Mouse (Mus musculus) forebrain, postnatal 0 days (tissue): ENCODE results near the gene Zbtb4. TPM values are rescaled to one million over a fixed set of nuclear protein-coding genes. Genes with fewer than 3 reads are reported as not detected.

Experiments used
- ATAC-seq: fragments of 200-750 bp; cut with Nextera tagmentation; 2 replicates; pipeline ENCODE4 v1.8.0; 2017; ENCODE audit warnings: mild to moderate bottlenecking, moderate library complexity
- DNase-seq: peaks from one replicate; pipeline ENCODE4 v3.0.0-alpha.2; 2015
- H3K27ac ChIP-seq: fragments of 300-500 bp; sonication (generic); 2 replicates; pipeline ENCODE4 v1.5.1; 2014; ENCODE audit warnings: low read depth, mild to moderate bottlenecking, antibody characterized with exemption, low read length, moderate library complexity, mixed read lengths
- H3K27me3 ChIP-seq: fragments of 300-500 bp; sonication (generic); 2 replicates; pipeline ENCODE4 v1.6.1; 2014; ENCODE audit warnings: mild to moderate bottlenecking, low read length, mixed read lengths; ENCODE audit not compliant: insufficient read depth
- H3K36me3 ChIP-seq: fragments of 300-500 bp; sonication (generic); 2 replicates; pipeline ENCODE4 v1.6.1; 2014; ENCODE audit warnings: mild to moderate bottlenecking, moderate library complexity; ENCODE audit not compliant: insufficient read depth
- H3K4me1 ChIP-seq: fragments of 300-500 bp; sonication (generic); 2 replicates; pipeline ENCODE4 v1.6.1; 2014; ENCODE audit warnings: antibody characterized with exemption; ENCODE audit not compliant: insufficient read depth
- H3K4me2 ChIP-seq: fragments of 300-500 bp; sonication (generic); 2 replicates; pipeline ENCODE4 v1.6.1; 2014; ENCODE audit warnings: low read depth, mild to moderate bottlenecking, moderate library complexity
- H3K4me3 ChIP-seq: fragments of 300-500 bp; sonication (generic); 2 replicates; pipeline ENCODE4 v1.5.1; 2014; ENCODE audit warnings: low read depth, low read length, mixed read lengths
- H3K9ac ChIP-seq: fragments of 300-500 bp; sonication (generic); 2 replicates; pipeline ENCODE4 v1.6.1; 2014; ENCODE audit warnings: mild to moderate bottlenecking
- H3K9me3 ChIP-seq: fragments of 300-500 bp; sonication (generic); 2 replicates; pipeline ENCODE4 v1.6.1; 2016; ENCODE audit warnings: low read length
- CTCF ChIP-seq: sonication (generic); IDR thresholded peaks from 2 replicates; pipeline ENCODE4 v1.5.1; 2016; ENCODE audit warnings: antibody characterized with exemption, control low read depth, low read depth
- WGBS: fragments of 180-500 bp; shearing (Covaris S2); extraction: QIAGEN DNeasy Blood & Tissue Kit; methylation state at CpG from one replicate; pipeline ENCODE4 v1.1.7; 2014; 5-methylcytosine and 5-hydroxymethylcytosine counted together
- polyA plus RNA-seq: library from polyadenylated mRNA; unstranded; fragments of >200 nt; fragmentation: Nextera tagmentation; extraction: Ambion mirVana; gene quantifications from 2 replicates; pipeline ENCODE4 v1.2.1, GENCODE M21; 2015
- total RNA-seq: library from RNA; depleted of rRNA; stranded (reverse); fragments of >200 nt; gene quantifications from 2 replicates; pipeline ENCODE4 v1.2.3, GENCODE M21; 2014

The Zbtb4 gene
- total and polyA plus RNA-seq, 2 experiments from 2014 or later = 2.7 to 20.3 TPM

GRCm38 (mm10) chr11:69776488-69776887 is 10.8 kb downstream of the Zbtb4 start:
- H3K27ac ChIP-seq = no peak overlapping the region
- peaks cover 15% of the 10 kb centered on the region; the same call in 1 of the 2 replicates for H3K36me3 ChIP-seq
- no peak overlapping the region for H3K9ac ChIP-seq
- no peak overlapping the region for H3K4me2 ChIP-seq
- no peaks in the 10 kb centered on the region for H3K27me3 ChIP-seq
- H3K4me1 ChIP-seq = no peaks in the 10 kb centered on the region
- no peak for TF ChIP-seq CTCF
- H3K9me3 ChIP-seq = no peaks in the 10 kb centered on the region
- no peak for DNase-seq
- H3K4me3 ChIP-seq = no peak overlapping the region
- no peak for ATAC-seq
- 89% methylated on average over 20 of the region's 20 CpGs for WGBS

- peaks cover 15% of the 10 kb centered on the region; the same call in 1 of the 2 replicates for H3K36me3 ChIP-seq
- no peak for DNase-seq
- H3K9me3 ChIP-seq = no peaks in the 10 kb centered on the region
- H3K4me2 ChIP-seq = no peak overlapping the region
- no peak overlapping the region for H3K27ac ChIP-seq
- ATAC-seq = no peak
- H3K27me3 ChIP-seq = no peaks in the 10 kb centered on the region
- no peak for TF ChIP-seq CTCF
- no peak overlapping the region for H3K4me3 ChIP-seq
- WGBS = 68% methylated on average over 26 of the region's 26 CpGs
- no peaks in the 10 kb centered on the region for H3K4me1 ChIP-seq
- no peak overlapping the region for H3K9ac ChIP-seq
Observed at GRCm38 (mm10) chr11:69777504-69778257, 12.0 kb downstream of the Zbtb4 start.

GRCm38 (mm10) chr11:69778258-69778982 is 12.7 kb downstream of the Zbtb4 start:
- no peak overlapping the region for H3K4me3 ChIP-seq
- peaks cover 15% of the 10 kb centered on the region; the same call in 1 of the 2 replicates for H3K36me3 ChIP-seq
- no peak overlapping the region for H3K27ac ChIP-seq
- H3K9me3 ChIP-seq = no peaks in the 10 kb centered on the region
- no peaks in the 10 kb centered on the region for H3K4me1 ChIP-seq
- no peak for TF ChIP-seq CTCF
- no peaks in the 10 kb centered on the region for H3K27me3 ChIP-seq
- H3K4me2 ChIP-seq = no peak overlapping the region
- 69% methylated on average over 23 of the region's 23 CpGs for WGBS
- ATAC-seq (no peak), DNase-seq (no peak)
- no peak overlapping the region for H3K9ac ChIP-seq

- no peaks in the 10 kb centered on the region for H3K9me3 ChIP-seq
- no peak overlapping the region for H3K27ac ChIP-seq
- H3K4me2 ChIP-seq = no peak overlapping the region
- H3K4me3 ChIP-seq = no peak overlapping the region
- ATAC-seq (no peak), DNase-seq (no peak)
- WGBS = 55% methylated on average over 7 of the region's 7 CpGs
- H3K36me3 ChIP-seq = peaks cover 15% of the 10 kb centered on the region; the same call in 1 of the 2 replicates
- TF ChIP-seq CTCF = no peak
- H3K27me3 ChIP-seq = no peaks in the 10 kb centered on the region
- no peaks in the 10 kb centered on the region for H3K4me1 ChIP-seq
- no peak overlapping the region for H3K9ac ChIP-seq
Observed at GRCm38 (mm10) chr11:69778985-69779384, 13.3 kb downstream of the Zbtb4 start.

- no peak overlapping the region for H3K9ac ChIP-seq
- ATAC-seq (no peak), DNase-seq (no peak)
- H3K9me3 ChIP-seq = no peaks in the 10 kb centered on the region
- H3K4me1 ChIP-seq = no peaks in the 10 kb centered on the region
- H3K4me3 ChIP-seq = no peak overlapping the region
- H3K27ac ChIP-seq = no peak overlapping the region
- WGBS = 42% methylated on average over 4 of the region's 4 CpGs
- no peaks in the 10 kb centered on the region for H3K27me3 ChIP-seq
- H3K4me2 ChIP-seq = no peak overlapping the region
- H3K36me3 ChIP-seq = no peaks in the 10 kb centered on the region
- TF ChIP-seq CTCF = no peak
Observed at GRCm38 (mm10) chr11:69781828-69782227, 16.1 kb downstream of the Zbtb4 start.

- Histone ChIP-seq H3K9ac (no peak overlapping the region), H3K4me3 (no peak overlapping the region), H3K9me3 (no peaks in the 10 kb centered on the region), H3K27me3 (no peaks in the 10 kb centered on the region), H3K27ac (no peak overlapping the region), H3K4me1 (no peaks in the 10 kb centered on the region), H3K4me2 (no peak overlapping the region), H3K36me3 (no peaks in the 10 kb centered on the region)
- no peak for TF ChIP-seq CTCF
- WGBS = 53% methylated on average over 15 of the region's 15 CpGs
- DNase-seq (no peak), ATAC-seq (no peak)
Observed at GRCm38 (mm10) chr11:69784793-69785272, 19.1 kb downstream of the Zbtb4 start.

GRCm38 (mm10) chr11:69787306-69787705 is 21.6 kb downstream of the Zbtb4 start:
- Histone ChIP-seq H3K27me3 (no peaks in the 10 kb centered on the region), H3K4me1 (no peaks in the 10 kb centered on the region), H3K9ac (no peak overlapping the region), H3K27ac (no peak overlapping the region), H3K9me3 (no peaks in the 10 kb centered on the region), H3K4me2 (no peak overlapping the region), H3K4me3 (no peak overlapping the region), H3K36me3 (no peaks in the 10 kb centered on the region)
- DNase-seq (no peak), ATAC-seq (no peak)
- 86% methylated on average over 5 of the region's 5 CpGs for WGBS
- no peak for TF ChIP-seq CTCF
